Mouse (Mus musculus) limb, embryonic 14.5 days (tissue): ENCODE results near the gene Usf1. TPM values are rescaled to one million over a fixed set of nuclear protein-coding genes. Genes with fewer than 3 reads are reported as not detected.

Experiments
- ATAC-seq: fragments of 200-750 bp; cut with Nextera tagmentation; 2 replicates; pipeline ENCODE4 v1.8.0; 2017; ENCODE audit warnings: low read depth, moderate number of reproducible peaks, moderate TSS enrichment; ENCODE audit not compliant: low FRiP score
- DNase-seq: peaks from one replicate; pipeline ENCODE4 v3.0.0-alpha.2; 2015; ENCODE audit warnings: low spot score
- H3K27ac ChIP-seq: fragments of 300-500 bp; sonication (generic); replicated peaks from 2 replicates; pipeline ENCODE4 v1.5.1; 2014; ENCODE audit warnings: low read depth, mild to moderate bottlenecking, low read length, moderate library complexity, mixed read lengths
- H3K27me3 ChIP-seq: fragments of 300-500 bp; sonication (generic); 2 replicates; pipeline ENCODE4 v1.6.1; 2014; ENCODE audit warnings: low read length, mixed read lengths; ENCODE audit not compliant: control insufficient read depth, insufficient read depth
- H3K36me3 ChIP-seq: fragments of 300-500 bp; sonication (generic); 2 replicates; pipeline ENCODE4 v1.6.1; 2014; ENCODE audit warnings: mild to moderate bottlenecking, low read length, moderate library complexity, mixed read lengths; ENCODE audit not compliant: control insufficient read depth, insufficient read depth
- H3K4me1 ChIP-seq: fragments of 300-500 bp; sonication (generic); 2 replicates; pipeline ENCODE4 v1.6.1; 2014; ENCODE audit warnings: antibody characterized with exemption, low read length, mixed read lengths; ENCODE audit not compliant: control insufficient read depth, insufficient read depth
- H3K4me2 ChIP-seq: fragments of 300-500 bp; sonication (generic); replicated peaks from 2 replicates; pipeline ENCODE4 v1.6.1; 2014; ENCODE audit warnings: low read depth, mild to moderate bottlenecking, low read length, moderate library complexity; ENCODE audit not compliant: severe bottlenecking
- H3K4me3 ChIP-seq: fragments of 300-500 bp; sonication (generic); replicated peaks from 2 replicates; pipeline ENCODE4 v1.5.1; 2014; ENCODE audit warnings: low read length
- H3K9ac ChIP-seq: fragments of 300-500 bp; sonication (generic); 2 replicates; pipeline ENCODE4 v1.6.1; 2014; ENCODE audit warnings: mild to moderate bottlenecking, low read depth, low read length, moderate library complexity; ENCODE audit not compliant: severe bottlenecking
- H3K9me3 ChIP-seq: fragments of 300-500 bp; sonication (generic); 2 replicates; pipeline ENCODE4 v1.6.1; 2016; ENCODE audit warnings: low read length; ENCODE audit not compliant: control insufficient read depth
- POLR2A ChIP-seq: fragments of 200-500 bp; IDR thresholded peaks from 2 replicates; pipeline ENCODE4 v1.8.0; 2012; ENCODE audit warnings: inconsistent platforms, mild to moderate bottlenecking, moderate library complexity, borderline replicate concordance; ENCODE audit not compliant: insufficient read depth, insufficient read length; ENCODE audit errors: extremely low read depth
- WGBS: fragments of 180-500 bp; shearing (Covaris S2); extraction: QIAGEN DNeasy Blood & Tissue Kit; methylation state at CpG from one replicate; pipeline ENCODE4 v1.1.7; 2014; 5-methylcytosine and 5-hydroxymethylcytosine counted together
- polyA plus RNA-seq, 2 experiments: library from polyadenylated mRNA; depleted of rRNA in 1 of 2; stranded (reverse) in 1 of 2; unstranded in 1 of 2; fragments of >200 nt; fragmentation: Nextera tagmentation in 1 of 2; extraction: Ambion mirVana in 1 of 2; gene quantifications; 2 replicates each; pipeline versions ENCODE4 v1.2.1 to v1.2.3; 2012 to 2014

The Usf1 gene
- polyA plus RNA-seq, 2 experiments = 86.2 to 97.0 TPM

GRCm38 (mm10) chr1:171466565-171466964 lies 55.5 kb downstream of the Usf1 start:
- Histone ChIP-seq H3K9ac (no peak overlapping the region), H3K4me2 (no peak overlapping the region), H3K4me3 (no peak overlapping the region), H3K4me1 (no peaks in the 10 kb centered on the region), H3K27ac (no peak overlapping the region), H3K9me3 (no peaks in the 10 kb centered on the region; the same call in 1 of the 2 replicates), H3K27me3 (no peaks in the 10 kb centered on the region), H3K36me3 (no peaks in the 10 kb centered on the region)
- no peak for ATAC-seq
- no peak for DNase-seq
- no peak for TF ChIP-seq POLR2A
- 81% methylated on average over 4 of the region's 4 CpGs for WGBS

Other genes starting within 250 kb of the Usf1 start
- 3.3 and 3.9 TPM in 2 replicates for gene Pcp4l1, start 215.0 kb upstream of the Usf1 start, polyA plus RNA-seq (2012; rRNA removed)
- 6.0 and 6.3 TPM in 2 replicates for gene Pcp4l1, start 215.0 kb upstream of the Usf1 start, polyA plus RNA-seq (2014; fragmentation: Nextera tagmentation; extraction: Ambion mirVana)
- gene Nr1i3, start 197.3 kb upstream of the Usf1 start, polyA plus RNA-seq (2012; rRNA removed) = 0.04 and 0.06 TPM in 2 replicates
- gene Nr1i3, start 197.3 kb upstream of the Usf1 start, polyA plus RNA-seq (2014; fragmentation: Nextera tagmentation; extraction: Ambion mirVana) = 0.30 and 0.32 TPM in 2 replicates
- 26.3 and 29.4 TPM in 2 replicates for gene Tomm40l, start 188.8 kb upstream of the Usf1 start, polyA plus RNA-seq (2012; rRNA removed)
- 28.6 and 29.2 TPM in 2 replicates for gene Tomm40l, start 188.8 kb upstream of the Usf1 start, polyA plus RNA-seq (2014; fragmentation: Nextera tagmentation; extraction: Ambion mirVana)
- 4.7 and 8.1 TPM in 2 replicates for gene Apoa2, start 186.3 kb upstream of the Usf1 start, polyA plus RNA-seq (2012; rRNA removed)
- gene Apoa2, start 186.3 kb upstream of the Usf1 start, polyA plus RNA-seq (2014; fragmentation: Nextera tagmentation; extraction: Ambion mirVana) = 1.6 and 1.9 TPM in 2 replicates
- gene Fcer1g, start 176.9 kb upstream of the Usf1 start, polyA plus RNA-seq (2012; rRNA removed) = 49.7 and 65.5 TPM in 2 replicates
- gene Fcer1g, start 176.9 kb upstream of the Usf1 start, polyA plus RNA-seq (2014; fragmentation: Nextera tagmentation; extraction: Ambion mirVana) = 85.7 and 91.4 TPM in 2 replicates
- 8.6 and 11.7 TPM in 2 replicates for gene Adamts4, start 160.9 kb upstream of the Usf1 start, polyA plus RNA-seq (2012; rRNA removed)
- 10.1 and 10.6 TPM in 2 replicates for gene Adamts4, start 160.9 kb upstream of the Usf1 start, polyA plus RNA-seq (2014; fragmentation: Nextera tagmentation; extraction: Ambion mirVana)
- gene Ndufs2, start 159.9 kb upstream of the Usf1 start, polyA plus RNA-seq (2012; rRNA removed) = 148 and 151 TPM in 2 replicates
- gene Ndufs2, start 159.9 kb upstream of the Usf1 start, polyA plus RNA-seq (2014; fragmentation: Nextera tagmentation; extraction: Ambion mirVana) = 216 and 234 TPM in 2 replicates
- gene B4galt3, start 141.0 kb upstream of the Usf1 start, polyA plus RNA-seq (2012; rRNA removed) = 87.2 and 111 TPM in 2 replicates
- 68.7 and 72.5 TPM in 2 replicates for gene B4galt3, start 141.0 kb upstream of the Usf1 start, polyA plus RNA-seq (2014; fragmentation: Nextera tagmentation; extraction: Ambion mirVana)
- 133 and 152 TPM in 2 replicates for gene Ppox, start 130.1 kb upstream of the Usf1 start, polyA plus RNA-seq (2012; rRNA removed)
- gene Ppox, start 130.1 kb upstream of the Usf1 start, polyA plus RNA-seq (2014; fragmentation: Nextera tagmentation; extraction: Ambion mirVana) = 55.7 and 67.2 TPM in 2 replicates
- 104 and 128 TPM in 2 replicates for gene Usp21, start 123.3 kb upstream of the Usf1 start, polyA plus RNA-seq (2012; rRNA removed)
- 81.2 and 96.0 TPM in 2 replicates for gene Usp21, start 123.3 kb upstream of the Usf1 start, polyA plus RNA-seq (2014; fragmentation: Nextera tagmentation; extraction: Ambion mirVana)
- 46.5 and 60.9 TPM in 2 replicates for gene Ufc1, start 116.3 kb upstream of the Usf1 start, polyA plus RNA-seq (2012; rRNA removed)
- gene Ufc1, start 116.3 kb upstream of the Usf1 start, polyA plus RNA-seq (2014; fragmentation: Nextera tagmentation; extraction: Ambion mirVana) = 133 and 135 TPM in 2 replicates
- 72.5 and 81.1 TPM in 2 replicates for gene Dedd, start 82.2 kb upstream of the Usf1 start, polyA plus RNA-seq (2012; rRNA removed)
- 50.9 and 57.7 TPM in 2 replicates for gene Dedd, start 82.2 kb upstream of the Usf1 start, polyA plus RNA-seq (2014; fragmentation: Nextera tagmentation; extraction: Ambion mirVana)
- gene Nit1, start 65.7 kb upstream of the Usf1 start, polyA plus RNA-seq (2012; rRNA removed) = 50.0 and 54.0 TPM in 2 replicates
- 29.0 and 30.4 TPM in 2 replicates for gene Nit1, start 65.7 kb upstream of the Usf1 start, polyA plus RNA-seq (2014; fragmentation: Nextera tagmentation; extraction: Ambion mirVana)
- gene Pfdn2, start 65.6 kb upstream of the Usf1 start, polyA plus RNA-seq (2012; rRNA removed) = 40.5 and 82.5 TPM in 2 replicates
- 43.0 and 48.0 TPM in 2 replicates for gene Pfdn2, start 65.6 kb upstream of the Usf1 start, polyA plus RNA-seq (2014; fragmentation: Nextera tagmentation; extraction: Ambion mirVana)
- gene Klhdc9, start 50.5 kb upstream of the Usf1 start, polyA plus RNA-seq (2012; rRNA removed) = 1.1 and 1.3 TPM in 2 replicates
- gene Klhdc9, start 50.5 kb upstream of the Usf1 start, polyA plus RNA-seq (2014; fragmentation: Nextera tagmentation; extraction: Ambion mirVana) = 0.88 and 1.1 TPM in 2 replicates
- 16.6 and 19.4 TPM in 2 replicates for gene Nectin4, start 41.2 kb upstream of the Usf1 start, polyA plus RNA-seq (2012; rRNA removed)
- gene Nectin4, start 41.2 kb upstream of the Usf1 start, polyA plus RNA-seq (2014; fragmentation: Nextera tagmentation; extraction: Ambion mirVana) = 19.2 and 21.0 TPM in 2 replicates
- gene Arhgap30, start 22.4 kb upstream of the Usf1 start, polyA plus RNA-seq (2012; rRNA removed) = 2.0 and 2.5 TPM in 2 replicates
- 1.6 and 2.5 TPM in 2 replicates for gene Arhgap30, start 22.4 kb upstream of the Usf1 start, polyA plus RNA-seq (2014; fragmentation: Nextera tagmentation; extraction: Ambion mirVana)
- gene Tstd1, start 7.6 kb downstream of the Usf1 start, polyA plus RNA-seq (2012; rRNA removed) = 3.9 and 4.7 TPM in 2 replicates
- 2.8 and 3.4 TPM in 2 replicates for gene Tstd1, start 7.6 kb downstream of the Usf1 start, polyA plus RNA-seq (2014; fragmentation: Nextera tagmentation; extraction: Ambion mirVana)
- gene F11r, start 26.2 kb downstream of the Usf1 start, polyA plus RNA-seq (2012; rRNA removed) = 19.2 and 20.9 TPM in 2 replicates
- 35.4 and 37.6 TPM in 2 replicates for gene F11r, start 26.2 kb downstream of the Usf1 start, polyA plus RNA-seq (2014; fragmentation: Nextera tagmentation; extraction: Ambion mirVana)
- 8.5 and 10.8 TPM in 2 replicates for gene Alyref2, start 92.2 kb downstream of the Usf1 start, polyA plus RNA-seq (2012; rRNA removed)
- 14.5 and 16.8 TPM in 2 replicates for gene Alyref2, start 92.2 kb downstream of the Usf1 start, polyA plus RNA-seq (2014; fragmentation: Nextera tagmentation; extraction: Ambion mirVana)
- 0.05 TPM in 1 of 2 replicates, not detected in the other for gene Itln1, start 124.0 kb downstream of the Usf1 start, polyA plus RNA-seq (2012; rRNA removed)
- not detected in 2 replicates for gene Itln1, start 124.0 kb downstream of the Usf1 start, polyA plus RNA-seq (2014; fragmentation: Nextera tagmentation; extraction: Ambion mirVana)
- 0.03 and 0.06 TPM in 2 replicates for gene Cd244a, start 147.9 kb downstream of the Usf1 start, polyA plus RNA-seq (2012; rRNA removed)
- 0.39 TPM in 1 of 2 replicates, not detected in the other for gene Cd244a, start 147.9 kb downstream of the Usf1 start, polyA plus RNA-seq (2014; fragmentation: Nextera tagmentation; extraction: Ambion mirVana)
- gene Ly9, start 196.1 kb downstream of the Usf1 start, polyA plus RNA-seq (2012; rRNA removed) = 0.69 and 0.82 TPM in 2 replicates
- gene Ly9, start 196.1 kb downstream of the Usf1 start, polyA plus RNA-seq (2014; fragmentation: Nextera tagmentation; extraction: Ambion mirVana) = 0.12 and 0.18 TPM in 2 replicates
- 0.09 and 0.27 TPM in 2 replicates for gene Slamf7, start 241.7 kb downstream of the Usf1 start, polyA plus RNA-seq (2012; rRNA removed)
- 0.18 and 0.21 TPM in 2 replicates for gene Slamf7, start 241.7 kb downstream of the Usf1 start, polyA plus RNA-seq (2014; fragmentation: Nextera tagmentation; extraction: Ambion mirVana)